Mouse (Mus musculus) adrenal gland, adult 2 months (tissue): ENCODE measurements around the gene Stk25. TPM values are rescaled to one million over a fixed set of nuclear protein-coding genes. Genes with fewer than 3 reads are reported as not detected.
"Not testable (repeated sequence)": the region's sequence is repeated elsewhere in the genome, so short reads cannot be mapped to it uniquely, and the experiment has no call there.

Source experiments
- DNase-seq: peaks from one replicate; pipeline ENCODE4 v3.0.0; 2021
- long read RNA-seq: library from polyadenylated mRNA; stranded (forward); transcript quantifications from one replicate; pipeline ENCODE4 v2.0.0, GENCODE M21; 2021
- polyA plus RNA-seq: library from polyadenylated mRNA; depleted of rRNA; stranded (reverse); fragments of >200 nt; gene quantifications from 2 replicates; pipeline ENCODE4 v1.2.3, GENCODE M21; 2012; rRNA removed
- total RNA-seq, 2 experiments: library from RNA; stranded (reverse); gene quantifications; 2 replicates each; pipeline ENCODE4 v1.2.3; 2021

Stk25 gene
- 100 to 1,000 TPM; 115 to 140 TPM for total RNA-seq
- polyA plus RNA-seq = 65.7 and 66.4 TPM in 2 replicates
- long read RNA-seq, full-length matches to known transcripts = 104 of 121 reads
- long read RNA-seq, partial matches to known transcripts = 8 of 121 reads
- long read RNA-seq, other reads (novel, unspliced or antisense) = 9 of 121 reads

DNA sequence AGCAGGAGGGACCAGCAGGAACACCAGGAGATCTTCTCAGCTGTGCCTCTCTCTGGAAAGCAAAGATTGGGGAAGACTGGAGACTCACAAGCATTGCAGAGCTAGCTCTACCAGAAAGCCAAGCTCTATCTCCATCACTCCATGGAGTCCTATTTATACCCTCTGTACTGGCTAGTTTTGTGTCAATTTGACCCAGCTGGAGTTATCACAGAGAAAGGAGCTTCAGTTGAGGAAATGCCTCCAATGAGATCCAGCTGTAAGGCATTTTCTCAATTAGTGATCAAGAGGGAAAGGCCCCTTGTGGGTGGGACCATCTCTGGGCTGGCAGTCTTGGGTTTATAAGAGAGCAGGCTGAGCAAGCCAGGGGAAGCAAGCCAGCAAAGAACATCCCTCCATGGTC is at the start of gene Stk25:
Gene Stk25, minus strand, starts transcription at position 101 of the 400 bp plus-strand sequence.
- not testable (repeated sequence) for DNase-seq

DNA sequence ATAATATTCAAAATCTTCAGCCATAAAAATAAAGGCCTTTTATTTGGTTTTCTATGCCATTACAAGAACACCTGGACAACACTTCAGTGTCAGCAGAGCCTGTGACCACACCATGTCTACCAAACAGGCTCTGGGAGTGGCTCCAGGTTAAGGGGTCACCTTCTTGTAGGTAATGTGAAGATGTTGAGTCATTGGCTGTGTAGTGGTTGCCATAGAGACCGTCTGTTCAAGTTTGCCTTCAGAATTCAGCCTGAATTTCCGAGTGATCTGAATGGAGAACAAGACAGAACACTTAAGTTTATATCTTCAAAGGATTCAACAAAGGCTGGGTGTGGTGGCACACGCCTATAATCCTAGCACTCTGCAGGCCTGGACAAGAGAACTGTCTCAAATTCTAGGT is 46.9 kb upstream of the Stk25 start:
- DNase-seq = no peak

- no peak for DNase-seq
These were observed 45.9 kb upstream of the Stk25 start for GRCm38 (mm10) chr1:93704341-93704740.

DNA sequence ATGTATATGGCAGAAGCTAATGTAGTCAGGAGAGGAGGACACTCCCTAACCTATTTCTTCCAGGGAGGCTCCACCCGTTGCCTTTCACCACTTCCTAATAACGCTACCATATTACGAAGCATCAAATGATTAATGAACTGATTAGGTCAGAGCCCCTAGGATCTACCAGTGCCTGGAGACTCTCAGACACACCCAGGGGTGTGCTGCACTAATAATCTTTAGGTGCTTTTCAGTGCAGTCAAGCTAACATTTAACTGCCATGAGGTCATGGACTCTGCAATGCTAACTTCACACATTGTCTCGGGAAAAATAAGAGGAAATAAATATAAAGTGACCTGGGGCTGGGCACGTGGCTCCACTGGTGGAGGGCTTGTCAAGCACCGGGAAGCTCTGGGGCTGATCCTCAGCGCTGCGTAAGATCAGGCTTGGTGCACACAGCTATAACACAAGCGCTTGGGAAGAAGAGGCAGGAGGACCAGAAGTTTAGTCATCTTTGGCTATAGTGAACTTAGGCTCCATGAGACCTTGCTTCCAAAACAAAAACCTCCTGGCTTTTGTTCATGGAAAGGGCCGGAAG is 45.1 kb upstream of the Stk25 start:
- no peak for DNase-seq

DNA sequence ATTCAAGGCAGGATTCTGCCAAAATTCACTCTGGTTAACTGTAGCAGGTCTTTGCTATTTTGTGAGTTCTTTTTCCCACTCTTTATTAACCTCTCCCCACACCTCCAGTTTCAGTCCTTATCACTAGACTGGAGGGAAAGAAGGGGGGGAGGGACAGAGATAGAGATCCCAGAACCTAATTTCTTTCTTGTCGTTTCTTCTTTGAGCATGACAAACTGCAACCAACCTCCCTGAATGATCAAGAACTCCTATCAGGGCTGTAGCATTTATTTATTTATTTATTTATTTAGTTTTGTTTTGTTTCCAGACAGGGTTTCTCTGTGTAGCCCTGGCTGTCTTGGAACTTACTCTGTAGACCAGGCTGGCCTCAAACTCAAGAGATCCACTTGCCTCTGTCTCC is 43.6 kb upstream of the Stk25 start:
- no peak for DNase-seq

GRCm38 (mm10) chr1:93699159-93699558 is 40.7 kb upstream of the Stk25 start:
- no peak for DNase-seq

DNA sequence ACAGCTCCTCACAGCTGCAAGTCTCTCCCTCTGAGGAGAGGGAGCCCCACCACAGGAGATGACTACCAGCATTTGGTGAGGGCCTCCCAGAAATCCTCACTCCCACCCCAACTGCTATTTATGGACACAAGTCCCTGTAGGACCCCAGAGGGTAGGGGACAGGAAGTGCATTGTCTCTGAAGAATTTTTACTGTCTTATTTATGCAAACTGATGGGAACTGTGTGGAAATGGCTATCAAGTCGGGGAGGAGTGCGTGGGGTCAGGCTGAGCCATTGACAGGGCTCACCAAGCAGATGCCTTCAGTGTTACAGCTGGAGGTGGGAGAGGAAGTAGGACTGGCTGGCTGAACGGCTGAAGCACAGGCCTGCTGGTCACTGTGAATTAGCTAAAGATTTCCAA is 38.9 kb upstream of the Stk25 start:
- DNase-seq = no peak

DNA sequence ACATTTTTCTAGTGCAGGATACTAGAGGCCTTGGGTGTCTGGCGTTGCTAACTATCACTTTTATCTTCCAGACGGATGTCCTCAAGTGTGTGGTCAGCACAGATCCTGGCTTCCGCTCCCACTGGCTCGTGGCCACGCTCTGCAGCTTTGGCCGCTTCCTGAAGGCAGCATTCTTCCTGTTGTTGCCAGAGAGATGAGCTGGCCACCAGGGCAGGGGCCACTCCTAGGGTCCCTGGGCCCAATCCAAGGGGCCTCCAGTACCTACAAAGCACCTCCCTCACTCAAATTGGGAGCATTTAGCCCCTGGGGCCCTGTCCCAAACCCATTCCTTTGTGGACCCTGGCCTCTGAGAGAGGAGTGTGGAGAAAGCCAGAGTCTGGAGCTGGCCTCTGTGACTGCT is 36.5 kb upstream of the Stk25 start:
- DNase-seq = peak; percentile 81

GRCm38 (mm10) chr1:93693943-93694342 is 35.5 kb upstream of the Stk25 start:
- no peak for DNase-seq

- DNase-seq = no peak
These were observed 35.0 kb upstream of the Stk25 start for GRCm38 (mm10) chr1:93693502-93693901.

GRCm38 (mm10) chr1:93692773-93693172 is 34.3 kb upstream of the Stk25 start:
- DNase-seq = no peak

DNA sequence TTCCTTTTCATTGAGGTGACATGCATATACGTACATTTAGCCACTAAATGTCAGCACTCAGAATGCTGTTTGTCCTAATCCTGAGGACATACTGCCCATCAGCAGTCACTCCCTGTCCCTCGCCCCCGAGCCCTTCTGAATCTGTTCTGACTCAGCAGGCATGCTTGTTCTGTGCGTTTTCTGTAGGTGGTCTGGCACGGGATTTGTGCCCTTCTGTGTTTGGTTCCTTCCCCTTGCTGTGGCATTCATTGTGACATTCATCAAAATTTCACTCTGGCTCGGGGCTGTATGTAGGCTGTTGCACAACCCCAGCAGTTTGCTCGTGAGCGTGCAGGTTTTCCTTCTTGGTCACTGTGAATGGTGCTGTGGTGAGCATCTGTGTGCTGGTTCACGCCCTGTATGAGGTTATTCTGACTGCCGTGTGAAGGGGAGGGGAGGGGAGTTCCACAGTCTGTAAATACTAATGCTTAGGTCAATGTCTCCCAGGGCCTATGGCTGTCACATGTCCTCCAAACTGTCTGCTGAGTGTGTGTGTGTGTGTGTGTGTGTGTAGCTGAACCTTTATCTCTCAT is 33.4 kb upstream of the Stk25 start:
- no peak for DNase-seq

DNA sequence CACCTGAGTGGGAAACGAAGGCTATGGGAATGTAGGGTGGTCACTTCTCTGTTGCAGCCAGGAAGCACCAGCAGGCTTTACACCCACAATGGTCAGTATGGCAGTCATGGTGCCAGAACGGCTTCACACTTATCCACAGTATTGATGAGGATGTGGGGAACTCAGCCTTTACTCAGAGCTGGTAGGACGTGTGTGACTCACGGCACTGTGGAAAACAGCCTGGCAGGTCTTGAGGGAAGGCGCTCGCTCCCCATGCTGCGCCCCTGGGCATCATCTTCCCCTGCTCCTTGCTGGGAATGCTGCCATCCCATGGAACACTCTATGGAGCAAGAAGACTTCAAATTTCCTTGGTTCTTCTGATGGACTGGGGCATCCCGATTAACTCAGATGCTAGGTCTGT is 32.6 kb upstream of the Stk25 start:
- no peak for DNase-seq

- DNase-seq = no peak
These were observed 31.5 kb upstream of the Stk25 start for GRCm38 (mm10) chr1:93689901-93690496.

- peak; percentile 36 for DNase-seq
These were observed 29.7 kb upstream of the Stk25 start for GRCm38 (mm10) chr1:93688154-93688553.

DNA sequence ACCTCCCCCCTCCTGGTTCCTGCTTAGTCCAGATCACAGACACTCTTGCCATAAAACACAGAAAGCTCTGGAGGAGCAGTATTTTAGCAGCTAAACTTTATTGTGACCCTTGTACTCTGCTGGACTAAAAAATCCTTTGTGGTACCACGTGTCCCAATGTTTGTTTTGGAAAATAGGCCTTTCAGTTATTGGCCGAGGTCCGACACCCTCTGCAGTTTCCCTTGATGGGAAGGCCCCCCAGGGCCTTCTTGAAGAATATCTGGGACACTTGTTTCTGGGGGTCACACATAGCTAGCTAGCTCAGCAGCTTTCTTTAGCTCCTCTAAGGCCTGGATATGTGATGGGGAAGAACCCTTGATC is 28.5 kb upstream of the Stk25 start:
- peak; percentile 17 for DNase-seq

DNA sequence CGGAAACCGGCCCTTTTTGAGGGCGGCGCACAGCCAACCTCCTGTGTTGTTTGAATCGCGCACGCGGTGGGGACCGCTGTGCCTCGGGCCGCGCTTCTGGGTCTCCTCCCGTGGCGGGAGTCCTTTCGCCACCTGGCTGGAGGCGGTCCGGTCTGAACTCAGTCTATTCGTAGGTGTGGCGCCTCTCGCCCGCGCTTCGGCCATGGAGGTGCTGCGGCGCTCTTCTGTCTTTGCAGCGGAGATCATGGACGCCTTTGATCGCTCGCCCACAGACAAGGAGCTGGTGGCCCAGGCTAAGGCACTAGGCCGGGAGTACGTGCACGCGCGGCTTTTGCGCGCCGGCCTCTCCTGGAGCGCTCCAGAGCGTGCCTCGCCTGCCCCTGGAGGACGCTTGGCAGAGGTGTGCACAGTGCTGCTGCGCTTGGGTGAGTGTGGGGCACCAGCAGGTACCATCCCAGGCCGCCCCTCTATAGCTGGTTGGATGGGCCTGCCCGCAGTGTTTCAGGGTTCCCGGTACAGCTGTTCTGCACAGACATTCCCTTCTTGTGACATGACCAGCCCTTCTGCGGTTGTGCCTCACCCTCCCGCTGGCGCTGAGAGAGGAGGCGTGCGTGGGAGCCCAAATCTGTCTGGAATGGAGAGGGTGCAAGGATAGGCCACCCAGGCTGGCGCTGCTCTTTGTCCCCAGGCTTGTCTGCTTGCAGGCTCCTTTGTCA is 27.9 kb upstream of the Stk25 start:
- peak; percentile 75 for DNase-seq

DNA sequence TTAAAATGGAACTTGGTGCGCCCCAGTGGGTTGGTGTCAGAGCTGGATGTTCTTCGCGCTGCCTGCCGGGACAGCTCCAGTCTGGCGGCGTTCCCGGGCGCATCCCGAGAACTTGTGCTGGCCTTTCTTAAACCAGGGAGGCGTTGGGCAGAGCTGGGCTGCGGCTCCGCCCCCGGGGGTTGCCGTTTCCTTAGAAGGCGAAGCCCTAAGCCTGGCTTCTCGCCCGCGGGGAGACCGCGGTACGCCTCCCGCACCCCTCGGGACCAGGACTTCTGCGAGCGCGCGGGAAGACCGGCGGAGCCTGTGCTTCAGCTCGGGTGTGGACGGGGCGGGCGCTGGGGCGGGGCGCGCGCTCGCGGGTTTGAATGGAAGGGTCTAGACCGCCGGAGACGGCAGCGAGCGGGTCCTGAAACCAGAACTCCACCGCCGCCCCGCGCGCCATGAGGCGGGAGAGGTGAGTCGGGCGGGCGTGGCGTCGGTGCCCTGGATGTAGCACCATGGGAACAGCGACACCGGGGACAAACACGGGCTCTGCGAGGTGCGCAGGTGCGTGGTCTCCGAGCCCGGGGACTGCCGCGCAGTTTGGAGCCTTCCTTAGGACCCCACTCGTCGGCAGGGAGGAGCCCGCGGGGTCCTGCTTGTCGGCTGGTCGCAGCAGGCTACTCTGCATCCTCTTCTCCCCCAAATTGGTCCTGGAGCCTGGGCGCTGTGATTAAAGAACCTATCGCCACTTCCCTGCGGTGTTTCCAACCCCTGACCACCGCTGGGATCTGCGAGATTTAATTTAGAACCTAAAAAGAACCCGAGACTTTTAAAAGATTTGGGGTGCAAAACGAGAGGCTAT is 27.2 kb upstream of the Stk25 start, which contains the start of gene Bok:
Gene Bok, plus strand, starts transcription at position 260 of the 844 bp plus-strand sequence.
- peak; percentile 90 for DNase-seq

- DNase-seq = peak; percentile 54
These were observed 21.6 kb upstream of the Stk25 start for GRCm38 (mm10) chr1:93679889-93680568.

- peak; percentile 73 for DNase-seq
These were observed 19.9 kb upstream of the Stk25 start for GRCm38 (mm10) chr1:93678386-93678785.

GRCm38 (mm10) chr1:93672682-93673081 is 14.2 kb upstream of the Stk25 start:
- DNase-seq = no peak
